Mouse (Mus musculus) hindbrain, embryonic 10.5 days (tissue): ENCODE measurements at regions not wholly inside any gene's neighbourhood (a gene's known extent, or its start where the extent isn't known, plus 50 kb on each side); places are given as distances from the start of the nearest gene placed in this dataset.

Experiments
- DNase-seq: peaks from one replicate; pipeline ENCODE4 v3.0.0-alpha.2; 2017; ENCODE audit warnings: low spot score
- H3K27ac ChIP-seq: fragments of 300-500 bp; sonication (generic); 2 replicates; pipeline ENCODE4 v1.5.1; 2016; ENCODE audit warnings: mild to moderate bottlenecking, moderate library complexity
- H3K27me3 ChIP-seq: fragments of 300-500 bp; sonication (generic); 2 replicates; pipeline ENCODE4 v1.6.1; 2016; ENCODE audit warnings: mild to moderate bottlenecking; ENCODE audit not compliant: poor library complexity, insufficient read depth, severe bottlenecking
- H3K36me3 ChIP-seq: fragments of 300-500 bp; sonication (generic); 2 replicates; pipeline ENCODE4 v1.6.1; 2016; ENCODE audit warnings: mild to moderate bottlenecking, moderate library complexity
- H3K4me1 ChIP-seq: fragments of 300-500 bp; sonication (generic); replicated peaks from 2 replicates; pipeline ENCODE4 v1.6.1; 2016; ENCODE audit warnings: mild to moderate bottlenecking
- H3K4me3 ChIP-seq: fragments of 300-500 bp; sonication (generic); 2 replicates; pipeline ENCODE4 v1.5.1; 2016; ENCODE audit warnings: mild to moderate bottlenecking, moderate library complexity
- H3K9me3 ChIP-seq: fragments of 300-500 bp; sonication (generic); 2 replicates; pipeline ENCODE4 v1.6.1; 2016; ENCODE audit warnings: mild to moderate bottlenecking, moderate library complexity
- WGBS: fragments of 180-500 bp; shearing (Covaris S2); methylation state at CpG from one replicate; pipeline ENCODE4 v1.1.7; 2016; 5-methylcytosine and 5-hydroxymethylcytosine counted together

DNA sequence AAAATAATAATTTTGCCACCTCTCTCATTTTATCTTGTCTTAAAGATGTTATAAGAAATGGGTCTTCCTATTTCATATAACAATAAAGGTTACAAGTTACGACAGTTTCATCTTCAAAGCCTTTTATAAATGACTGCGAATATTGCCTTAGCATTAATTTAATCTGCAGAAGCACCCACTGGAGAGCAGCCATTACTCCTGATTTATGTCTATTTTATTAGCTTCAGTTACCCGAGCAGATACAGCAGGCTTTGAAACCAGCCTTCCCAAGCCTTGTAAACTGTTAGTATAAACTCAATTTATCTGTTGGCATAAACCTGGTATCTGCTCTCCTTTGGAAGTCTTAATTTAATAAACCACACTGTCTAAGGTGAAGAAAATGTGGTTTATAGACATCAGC is 2851.6 kb upstream of the Gm6569 start:
- no peak for DNase-seq
- Histone ChIP-seq H3K36me3 (no peaks in the 10 kb centered on the region), H3K27me3 (no peaks in the 10 kb centered on the region), H3K9me3 (no peaks in the 10 kb centered on the region), H3K4me3 (no peak overlapping the region), H3K27ac (no peak overlapping the region), H3K4me1 (no peaks in the 10 kb centered on the region)
- WGBS, result 88% methylated on average over 3 of the region's 3 CpGs

DNA sequence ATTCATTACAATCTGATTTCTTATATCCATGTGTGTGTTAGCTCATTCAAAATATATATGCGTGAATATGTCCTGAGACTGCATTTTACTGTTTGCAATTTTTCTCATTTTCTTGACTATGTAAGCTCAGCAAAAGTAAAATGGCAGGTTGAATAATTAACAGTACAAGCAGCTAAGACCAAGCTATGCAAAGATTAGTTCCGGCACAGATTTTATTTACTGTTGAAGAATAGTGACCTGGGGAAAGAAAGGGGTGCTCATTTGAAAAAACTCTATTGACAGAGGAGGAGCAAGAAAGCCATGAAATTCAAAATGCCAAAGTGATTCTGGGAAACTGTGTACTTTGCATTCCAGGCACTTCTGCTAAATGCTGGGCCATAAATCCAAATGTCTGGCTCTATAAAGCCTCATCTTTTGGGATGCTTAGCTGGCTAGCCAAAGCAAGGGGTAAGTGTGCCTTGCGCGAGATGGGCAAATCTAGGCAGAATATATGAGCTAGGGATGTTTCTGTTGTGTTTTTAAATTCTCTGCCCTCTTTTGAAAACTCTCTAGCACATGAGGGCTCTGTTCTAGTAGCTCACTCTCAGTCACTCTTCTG is 2846.3 kb upstream of the Gm6569 start:
- no peaks in the 10 kb centered on the region for H3K36me3 ChIP-seq
- no peaks in the 10 kb centered on the region for H3K27me3 ChIP-seq
- DNase-seq, result no peak
- no peak overlapping the region for H3K4me3 ChIP-seq
- H3K27ac ChIP-seq, result no peak overlapping the region
- H3K9me3 ChIP-seq, result no peaks in the 10 kb centered on the region
- 87% methylated on average over 4 of the region's 4 CpGs for WGBS
- peaks cover 6% of the 10 kb centered on the region; the same call in 1 of the 2 replicates for H3K4me1 ChIP-seq

DNA sequence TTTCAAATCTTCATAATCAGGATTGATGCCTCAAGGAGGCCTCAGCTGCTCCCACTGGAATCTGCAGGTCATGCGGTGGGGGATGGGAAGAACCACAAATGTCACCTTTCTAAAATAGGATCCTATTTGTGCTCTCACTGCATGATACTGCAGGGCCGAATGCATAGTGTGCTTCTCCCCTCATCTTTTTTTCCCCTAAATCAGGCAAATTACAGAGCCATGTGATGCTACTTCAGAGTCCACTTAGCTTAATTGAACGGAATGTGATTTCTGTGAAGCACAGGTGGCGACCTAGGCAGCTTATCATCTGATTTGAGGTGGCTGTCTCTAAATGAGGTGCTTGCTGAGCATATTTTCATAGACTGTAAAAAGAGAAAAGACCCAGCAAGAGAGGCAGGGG is 2841.0 kb upstream of the Gm6569 start:
- 79% methylated on average over 4 of the region's 4 CpGs for WGBS
- H3K27ac ChIP-seq, result 0 out of 2 replicates have a peak overlapping the region, but pooled peaks have one; percentile 8
- H3K36me3 ChIP-seq, result no peaks in the 10 kb centered on the region
- no peak overlapping the region for H3K4me3 ChIP-seq
- no peak for DNase-seq
- H3K4me1 ChIP-seq, result peaks cover 11% of the 10 kb centered on the region
- H3K9me3 ChIP-seq, result no peaks in the 10 kb centered on the region
- no peaks in the 10 kb centered on the region for H3K27me3 ChIP-seq

- no peak for DNase-seq
- H3K9me3 ChIP-seq, result no peaks in the 10 kb centered on the region
- WGBS, result 48% methylated on average over 2 of the region's 2 CpGs
- H3K27me3 ChIP-seq, result no peaks in the 10 kb centered on the region
- H3K36me3 ChIP-seq, result no peaks in the 10 kb centered on the region
- H3K27ac ChIP-seq, result no peak overlapping the region
- H3K4me1 ChIP-seq, result peaks cover 7% of the 10 kb centered on the region
- H3K4me3 ChIP-seq, result no peak overlapping the region
Measured at GRCm38 (mm10) chr15:71010362-71010761, 2824.0 kb upstream of the Gm6569 start.

DNA sequence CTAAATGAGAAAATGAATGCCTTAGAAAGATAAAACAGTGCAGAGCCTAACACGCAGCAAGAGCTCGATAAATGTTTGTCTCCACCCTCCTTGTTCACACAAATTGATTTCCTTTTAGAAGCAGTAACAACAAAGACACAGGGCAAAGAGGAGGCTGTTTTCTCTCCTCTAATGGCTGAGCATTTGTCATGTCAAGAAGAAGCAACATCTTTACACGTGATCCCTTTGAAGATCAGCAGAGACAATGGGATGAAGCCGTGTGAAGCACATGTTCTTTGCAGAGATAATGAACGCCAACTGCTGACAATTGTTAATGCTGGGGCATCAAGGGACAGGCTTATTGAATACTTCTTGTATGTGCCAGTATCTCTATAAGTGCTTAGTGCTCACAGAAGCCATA is 2823.6 kb upstream of the Gm6569 start:
- Histone ChIP-seq H3K4me3 (no peak overlapping the region), H3K9me3 (no peaks in the 10 kb centered on the region), H3K36me3 (no peaks in the 10 kb centered on the region), H3K4me1 (peaks cover 7% of the 10 kb centered on the region), H3K27ac (no peak overlapping the region), H3K27me3 (no peaks in the 10 kb centered on the region)
- 49% methylated on average over 5 of the region's 5 CpGs for WGBS
- DNase-seq, result peak; percentile 5

GRCm38 (mm10) chr15:71054251-71054852 is 2780.0 kb upstream of the Gm6569 start:
- Histone ChIP-seq H3K9me3 (no peaks in the 10 kb centered on the region), H3K36me3 (no peaks in the 10 kb centered on the region), H3K27me3 (no peaks in the 10 kb centered on the region), H3K4me3 (no peak overlapping the region), H3K4me1 (no peaks in the 10 kb centered on the region), H3K27ac (no peak overlapping the region)
- WGBS, result 86% methylated on average over 5 of the region's 5 CpGs
- no peak for DNase-seq

DNA sequence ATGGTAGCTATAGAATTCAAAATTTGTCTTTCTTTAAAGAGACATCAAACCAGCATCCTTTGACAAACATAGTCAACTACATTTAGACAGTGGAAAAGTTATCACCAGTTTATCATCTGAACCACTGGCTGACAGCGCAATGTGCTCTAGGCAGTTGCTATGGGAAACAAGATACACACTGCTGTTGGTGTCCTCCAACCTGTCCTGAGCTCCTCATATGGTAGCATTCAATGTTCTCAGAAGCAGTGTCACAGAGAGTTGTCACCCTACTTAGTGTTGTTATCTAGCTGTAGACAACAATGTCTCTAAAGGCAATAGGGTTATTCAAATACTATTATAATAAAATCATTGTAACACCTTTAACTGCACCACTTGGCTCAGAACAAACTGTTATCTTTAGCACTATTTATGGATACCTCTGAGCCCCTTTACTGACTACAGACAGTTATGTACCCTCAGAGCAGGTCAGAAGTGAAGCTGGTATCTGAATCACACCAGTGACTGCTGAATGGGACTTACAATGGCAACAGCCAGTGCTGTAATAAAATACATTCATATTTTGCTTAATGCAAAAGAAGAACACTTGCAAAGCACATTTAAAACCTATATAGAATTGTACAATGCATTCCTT is 2747.9 kb upstream of the Gm6569 start:
- no peaks in the 10 kb centered on the region for H3K9me3 ChIP-seq
- DNase-seq, result no peak
- no peaks in the 10 kb centered on the region for H3K36me3 ChIP-seq
- H3K4me3 ChIP-seq, result no peak overlapping the region
- 96% methylated on average over 1 of the region's 1 CpGs for WGBS
- no peaks in the 10 kb centered on the region for H3K27me3 ChIP-seq
- no peaks in the 10 kb centered on the region for H3K4me1 ChIP-seq
- no peak overlapping the region for H3K27ac ChIP-seq

- 57% methylated on average over 3 of the region's 3 CpGs for WGBS
- Histone ChIP-seq H3K4me1 (no peaks in the 10 kb centered on the region), H3K9me3 (no peaks in the 10 kb centered on the region), H3K27ac (no peak overlapping the region), H3K4me3 (no peak overlapping the region), H3K36me3 (no peaks in the 10 kb centered on the region), H3K27me3 (no peaks in the 10 kb centered on the region)
- peak; percentile 5 for DNase-seq
Measured at GRCm38 (mm10) chr15:71099111-71099510, 2735.2 kb upstream of the Gm6569 start.

GRCm38 (mm10) chr15:71129802-71130201 is 2704.6 kb upstream of the Gm6569 start:
- no peak overlapping the region for H3K27ac ChIP-seq
- H3K4me3 ChIP-seq, result no peak overlapping the region
- no peaks in the 10 kb centered on the region for H3K27me3 ChIP-seq
- DNase-seq, result no peak
- H3K4me1 ChIP-seq, result no peaks in the 10 kb centered on the region
- H3K36me3 ChIP-seq, result no peaks in the 10 kb centered on the region
- no peaks in the 10 kb centered on the region for H3K9me3 ChIP-seq

- no peak overlapping the region for H3K27ac ChIP-seq
- H3K4me3 ChIP-seq, result no peak overlapping the region
- no peaks in the 10 kb centered on the region for H3K36me3 ChIP-seq
- DNase-seq, result no peak
- WGBS, result 92% methylated on average over 2 of the region's 2 CpGs
- no peaks in the 10 kb centered on the region for H3K9me3 ChIP-seq
- no peaks in the 10 kb centered on the region for H3K27me3 ChIP-seq
- no peaks in the 10 kb centered on the region for H3K4me1 ChIP-seq
Measured at GRCm38 (mm10) chr15:71157680-71158079, 2676.7 kb upstream of the Gm6569 start.

DNA sequence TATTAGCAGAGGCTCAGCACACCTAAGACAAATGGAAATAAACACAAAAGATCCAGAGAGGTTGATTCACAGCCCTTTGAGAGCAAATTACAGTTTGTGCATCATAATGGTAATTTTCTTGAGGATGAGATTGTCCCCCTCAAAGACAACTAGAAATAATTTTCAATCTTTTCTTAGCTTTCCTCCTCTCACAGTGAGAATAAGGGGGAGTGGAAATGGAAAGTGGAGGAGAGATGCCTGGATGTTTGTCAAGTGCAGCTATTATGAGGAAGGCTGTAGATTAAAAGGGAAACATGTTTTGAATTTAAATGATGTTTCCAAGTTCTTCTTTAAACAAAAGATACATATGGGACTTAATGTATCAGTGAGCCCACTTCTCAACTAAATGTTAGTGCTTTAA is 2672.3 kb upstream of the Gm6569 start:
- DNase-seq, result no peak
- Histone ChIP-seq H3K4me1 (no peaks in the 10 kb centered on the region), H3K4me3 (no peak overlapping the region), H3K9me3 (no peaks in the 10 kb centered on the region), H3K36me3 (no peaks in the 10 kb centered on the region), H3K27ac (no peak overlapping the region), H3K27me3 (no peaks in the 10 kb centered on the region)

- 65% methylated on average over 11 of the region's 11 CpGs for WGBS
- H3K36me3 ChIP-seq, result no peaks in the 10 kb centered on the region
- H3K27ac ChIP-seq, result no peak overlapping the region
- no peaks in the 10 kb centered on the region for H3K4me1 ChIP-seq
- H3K27me3 ChIP-seq, result no peaks in the 10 kb centered on the region
- no peaks in the 10 kb centered on the region for H3K9me3 ChIP-seq
- peak; percentile 23 for DNase-seq
- no peak overlapping the region for H3K4me3 ChIP-seq
Measured at GRCm38 (mm10) chr15:71195011-71195739, 2639.2 kb upstream of the Gm6569 start.

GRCm38 (mm10) chr15:71240647-71241351 is 2593.6 kb upstream of the Gm6569 start:
- no peaks in the 10 kb centered on the region for H3K4me1 ChIP-seq
- H3K27ac ChIP-seq, result no peak overlapping the region
- no peaks in the 10 kb centered on the region for H3K9me3 ChIP-seq
- H3K4me3 ChIP-seq, result no peak overlapping the region
- H3K27me3 ChIP-seq, result no peaks in the 10 kb centered on the region
- no peaks in the 10 kb centered on the region for H3K36me3 ChIP-seq
- DNase-seq, result peak; percentile 79
- WGBS, result 47% methylated on average over 9 of the region's 9 CpGs
